45 mouse cellular contexts compared by ENCODE assay signal in genomic region chr4:137457292-137457691, GRCm38 (mm10). TPM values are rescaled to one million over a fixed set of nuclear protein-coding genes. Genes with fewer than 3 reads are reported as not detected.
A peak's percentile ranks its signal among the peaks of the same experiment; 100 is the strongest.
DNase-seq lines count a peak whose midpoint lies in the region; ATAC-seq and TF ChIP-seq lines count a peak whose summit lies in the region.
"Had no signal": no experiment of that assay in that cellular context is flagged by ENCODE, and none has a peak within 500 bp of the region (broad histone marks: within the 10 kb centered on the region; RNA-seq: fewer than 3 reads in every experiment).

No protein-coding gene starts in this region.

- no peaks in the 10 kb centered on the region for H3K9me3 ChIP-seq in liver, embryonic 13.5 days (replicated peaks)
- H3K9me3 ChIP-seq in kidney, embryonic 15.5 days (replicated peaks): no peaks in the 10 kb centered on the region
- H3K9me3 ChIP-seq: embryonic facial prominence, embryonic 13.5 days; forebrain, embryonic 10.5 days; forebrain, embryonic 15.5 days; heart, embryonic 10.5 days; heart, embryonic 15.5 days; midbrain, embryonic 10.5 days; neural tube, embryonic 13.5 days had no signal

- no peaks in the 10 kb centered on the region for H3K36me3 ChIP-seq in liver, embryonic 13.5 days
- no peaks in the 10 kb centered on the region for H3K36me3 ChIP-seq in kidney, embryonic 15.5 days
- H3K36me3 ChIP-seq: embryonic facial prominence, embryonic 13.5 days; forebrain, embryonic 10.5 days; forebrain, embryonic 15.5 days; heart, embryonic 10.5 days; heart, embryonic 15.5 days; limb, embryonic 12.5 days; midbrain, embryonic 10.5 days; neural tube, embryonic 13.5 days had no signal

- peak overlapping the region; percentile 68; the same call in 1 of the 2 replicates for H3K27ac ChIP-seq in gastrocnemius, adult 2 months
- no peak overlapping the region for H3K27ac ChIP-seq in liver, embryonic 13.5 days
- no peak overlapping the region for H3K27ac ChIP-seq in kidney, embryonic 15.5 days
- H3K27ac ChIP-seq: embryonic facial prominence, embryonic 13.5 days; forebrain, embryonic 10.5 days; forebrain, embryonic 15.5 days; heart, embryonic 15.5 days; limb, embryonic 12.5 days; macrophage; midbrain, embryonic 10.5 days; neural tube, embryonic 13.5 days had no signal

- H3K27me3 ChIP-seq in liver, embryonic 13.5 days: no peaks in the 10 kb centered on the region
- H3K27me3 ChIP-seq in kidney, embryonic 15.5 days: no peaks in the 10 kb centered on the region
- H3K27me3 ChIP-seq: CH12.LX; embryonic facial prominence, embryonic 13.5 days; forebrain, embryonic 15.5 days; heart, embryonic 15.5 days; limb, embryonic 12.5 days; neural tube, embryonic 13.5 days had no signal

- no peak for DNase-seq in gastrocnemius, adult 2 months
- no peak for DNase-seq in gastrocnemius, adult 8-10 months (ENCODE audit: low spot score in 2 of 2)
- DNase-seq in c-Kit-positive CD71-positive TER-119-positive erythroid progenitor cells, embryonic 14.5 days (ENCODE audit: low spot score): peak; percentile 47
- peak; percentile 44 for DNase-seq in liver, embryonic 13.5 days
- no peak for DNase-seq in kidney, postnatal 14 days
- DNase-seq in thymus, postnatal 0 days (ENCODE audit: low spot score): no peak
- DNase-seq: adrenal gland, adult 2 months; cerebellum, adult 11-12 months; cerebellum, adult 9-11 months; gastrocnemius, postnatal 14 days; kidney, adult 9 months; kidney, postnatal 25 days; lung, adult 18-20 months; lung, postnatal 10 days; right cerebral cortex, postnatal 14 days; thymus, postnatal 36 days had no signal

- no peak overlapping the region for H3K4me3 ChIP-seq in gastrocnemius, adult 2 months
- no peak overlapping the region for H3K4me3 ChIP-seq in liver, embryonic 13.5 days (replicated peaks)
- H3K4me3 ChIP-seq in kidney, embryonic 15.5 days (replicated peaks): no peak overlapping the region
- H3K4me3 ChIP-seq: embryonic facial prominence, embryonic 13.5 days; forebrain, embryonic 10.5 days; forebrain, embryonic 15.5 days; heart, embryonic 10.5 days; heart, embryonic 15.5 days; limb, embryonic 12.5 days; midbrain, embryonic 10.5 days; myocyte; neural tube, embryonic 13.5 days had no signal

- intact Hi-C loops in gastrocnemius, adult 2 months (cut with DNase I): no loop called here

- WGBS in liver, embryonic 13.5 days (ENCODE audit: insufficient replicate concordance): 10% methylated on average over 4 of the region's 4 CpGs
- WGBS in kidney, embryonic 15.5 days: 79% methylated on average over 4 of the region's 4 CpGs

- ATAC-seq in liver, embryonic 13.5 days (ENCODE audit: low read depth): peak; percentile 80
- peak; percentile 91 for ATAC-seq in megakaryocyte progenitor cell, adult 5-6 weeks (replicated peaks; ENCODE audit: poor library complexity)
- ATAC-seq in kidney, embryonic 15.5 days (replicated peaks; ENCODE audit: low FRiP score): no peak
- ATAC-seq: activated CD4-positive, CD25-positive, alpha-beta regulatory T cell, adult 4 months; forebrain, embryonic 15.5 days; hindbrain, embryonic 16.5 days had no signal

- peaks cover 33% of the 10 kb centered on the region for H3K4me1 ChIP-seq in liver, embryonic 13.5 days (replicated peaks)
- peaks cover 37% of the 10 kb centered on the region for H3K4me1 ChIP-seq in kidney, embryonic 15.5 days
- H3K4me1 ChIP-seq: forebrain, embryonic 15.5 days; limb, embryonic 12.5 days; neural tube, embryonic 13.5 days had no signal

- no peak overlapping the region; the same call in 1 of the 2 replicates for H3K4me2 ChIP-seq in liver, embryonic 13.5 days
- H3K4me2 ChIP-seq in kidney, embryonic 15.5 days: no peak overlapping the region
- H3K4me2 ChIP-seq: embryonic facial prominence, embryonic 13.5 days; forebrain, embryonic 15.5 days; heart, embryonic 15.5 days; limb, embryonic 12.5 days; neural tube, embryonic 13.5 days had no signal

- no peak overlapping the region for H3K9ac ChIP-seq in liver, embryonic 13.5 days
- H3K9ac ChIP-seq in kidney, embryonic 15.5 days: no peak overlapping the region
- H3K9ac ChIP-seq: embryonic facial prominence, embryonic 13.5 days; forebrain, embryonic 15.5 days; heart, embryonic 15.5 days; limb, embryonic 12.5 days; neural tube, embryonic 13.5 days had no signal

- no peak for TF ChIP-seq CTCF in gastrocnemius, adult 2 months (IDR thresholded peaks at IDR 0.05)

RNA-seq across cellular contexts. Expression of gene 1700013G24Rik, which starts 4.2 kb away (rescaled TPM):
- total RNA-seq in gastrocnemius, adult 2 months (2021): not detected
- total RNA-seq in gastrocnemius, adult 8-10 months (2022): not detected
- polyA plus RNA-seq in liver, embryonic 13.5 days (2015; fragmentation: Nextera tagmentation; extraction: Ambion mirVana): not detected in 2 replicates
- total RNA-seq in megakaryocyte progenitor cell, adult 5-6 weeks (2015): not detected in 2 replicates
- total RNA-seq in megakaryocyte progenitor cell, adult 5-6 weeks (2017): not detected in 2 replicates
- not detected in 2 replicates for polyA plus RNA-seq in thymus, postnatal 0 days (2015; fragmentation: Nextera tagmentation; extraction: Ambion mirVana)
- not detected in 2 replicates for polyA plus RNA-seq in kidney, embryonic 15.5 days (2015; fragmentation: Nextera tagmentation; extraction: Ambion mirVana)
- total RNA-seq: adrenal gland, adult 2 months; adrenal gland, postnatal 4 days; CH12.LX; ES-E14; gastrocnemius, postnatal 14 days; granulocyte monocyte progenitor cell, adult 5-6 weeks; heart, postnatal 25 days; layer of hippocampus, adult 18-20 months; layer of hippocampus, postnatal 10 days; left cerebral cortex, adult 18-20 months; left cerebral cortex, postnatal 14 days; midbrain, postnatal 0 days had no signal
- polyA plus RNA-seq: activated CD4-positive, CD25-positive, alpha-beta regulatory T cell, adult 4 months; adrenal gland, adult 2 months; embryonic facial prominence, embryonic 13.5 days; forebrain, embryonic 10.5 days; forebrain, embryonic 15.5 days; heart, embryonic 10.5 days; heart, embryonic 15.5 days; hindbrain, embryonic 11.5 days; hindbrain, embryonic 16.5 days; intestine, embryonic 14.5 days; limb, embryonic 12.5 days; macrophage; midbrain, embryonic 10.5 days; midbrain, postnatal 0 days; neural tube, embryonic 13.5 days; small intestine, adult 2 months; stomach, embryonic 14.5 days had no signal

RNA-seq across cellular contexts. Expression of gene Hspg2, which starts 11.3 kb away (rescaled TPM):
- total RNA-seq in gastrocnemius, adult 2 months (2021): 10 to 100 TPM; 55.2 to 77.5 TPM
- 10 to 100 TPM; 42.0 to 54.1 (median 50.0) TPM for total RNA-seq in gastrocnemius, adult 8-10 months (2022)
- 2.6 and 3.2 TPM in 2 replicates for polyA plus RNA-seq in liver, embryonic 13.5 days (2015; fragmentation: Nextera tagmentation; extraction: Ambion mirVana)
- 0.37 TPM in 1 of 2 replicates, not detected in the other for total RNA-seq in megakaryocyte progenitor cell, adult 5-6 weeks (2015)
- not detected in 2 replicates for total RNA-seq in megakaryocyte progenitor cell, adult 5-6 weeks (2017)
- 4.0 and 4.1 TPM in 2 replicates for polyA plus RNA-seq in thymus, postnatal 0 days (2015; fragmentation: Nextera tagmentation; extraction: Ambion mirVana)
- polyA plus RNA-seq in kidney, embryonic 15.5 days (2015; fragmentation: Nextera tagmentation; extraction: Ambion mirVana): 34.2 and 35.7 TPM in 2 replicates
- polyA plus RNA-seq: activated CD4-positive, CD25-positive, alpha-beta regulatory T cell, adult 4 months had no signal

RNA-seq across cellular contexts. Expression of gene Cela3b, which starts 27.0 kb away (rescaled TPM):
- total RNA-seq in gastrocnemius, adult 2 months (2021): not detected
- total RNA-seq in gastrocnemius, adult 8-10 months (2022): not detected
- 0.17 TPM in 1 of 2 replicates, not detected in the other for polyA plus RNA-seq in liver, embryonic 13.5 days (2015; fragmentation: Nextera tagmentation; extraction: Ambion mirVana)
- total RNA-seq in megakaryocyte progenitor cell, adult 5-6 weeks (2015): not detected in 2 replicates
- not detected in 2 replicates for total RNA-seq in megakaryocyte progenitor cell, adult 5-6 weeks (2017)
- 0.40 TPM in 1 of 2 replicates, not detected in the other for polyA plus RNA-seq in thymus, postnatal 0 days (2015; fragmentation: Nextera tagmentation; extraction: Ambion mirVana)
- not detected in 2 replicates for polyA plus RNA-seq in kidney, embryonic 15.5 days (2015; fragmentation: Nextera tagmentation; extraction: Ambion mirVana)
- total RNA-seq: adrenal gland, adult 2 months; CH12.LX; ES-E14; gastrocnemius, postnatal 14 days; granulocyte monocyte progenitor cell, adult 5-6 weeks; heart, postnatal 25 days; layer of hippocampus, adult 18-20 months; layer of hippocampus, postnatal 10 days; left cerebral cortex, adult 18-20 months; left cerebral cortex, postnatal 14 days; midbrain, postnatal 0 days had no signal
- polyA plus RNA-seq: activated CD4-positive, CD25-positive, alpha-beta regulatory T cell, adult 4 months; C2C12; embryonic facial prominence, embryonic 13.5 days; forebrain, embryonic 10.5 days; forebrain, embryonic 15.5 days; heart, embryonic 10.5 days; heart, embryonic 15.5 days; hindbrain, embryonic 11.5 days; hindbrain, embryonic 16.5 days; limb, embryonic 12.5 days; macrophage; midbrain, embryonic 10.5 days; midbrain, postnatal 0 days; neural tube, embryonic 13.5 days; stomach, embryonic 14.5 days had no signal

RNA-seq across cellular contexts. Expression of gene Cela3a, which starts 47.7 kb away (rescaled TPM):
- not detected for total RNA-seq in gastrocnemius, adult 2 months (2021)
- total RNA-seq in gastrocnemius, adult 8-10 months (2022): not detected
- not detected in 2 replicates for polyA plus RNA-seq in liver, embryonic 13.5 days (2015; fragmentation: Nextera tagmentation; extraction: Ambion mirVana)
- not detected in 2 replicates for total RNA-seq in megakaryocyte progenitor cell, adult 5-6 weeks (2015)
- total RNA-seq in megakaryocyte progenitor cell, adult 5-6 weeks (2017): not detected in 2 replicates
- polyA plus RNA-seq in thymus, postnatal 0 days (2015; fragmentation: Nextera tagmentation; extraction: Ambion mirVana): not detected in 2 replicates
- polyA plus RNA-seq in kidney, embryonic 15.5 days (2015; fragmentation: Nextera tagmentation; extraction: Ambion mirVana): not detected in 2 replicates
- total RNA-seq: adrenal gland, adult 2 months; CH12.LX; ES-E14; gastrocnemius, postnatal 14 days; granulocyte monocyte progenitor cell, adult 5-6 weeks; heart, postnatal 25 days; layer of hippocampus, adult 18-20 months; layer of hippocampus, postnatal 10 days; left cerebral cortex, adult 18-20 months; left cerebral cortex, postnatal 14 days; midbrain, postnatal 0 days had no signal
- polyA plus RNA-seq: activated CD4-positive, CD25-positive, alpha-beta regulatory T cell, adult 4 months; adrenal gland, adult 2 months; C2C12; embryonic facial prominence, embryonic 13.5 days; forebrain, embryonic 10.5 days; forebrain, embryonic 15.5 days; heart, embryonic 10.5 days; heart, embryonic 15.5 days; hindbrain, embryonic 11.5 days; hindbrain, embryonic 16.5 days; intestine, embryonic 14.5 days; limb, embryonic 12.5 days; macrophage; midbrain, embryonic 10.5 days; midbrain, postnatal 0 days; neural tube, embryonic 13.5 days; small intestine, adult 2 months; stomach, embryonic 14.5 days had no signal

Comparison
In these comparisons a context has a peak if more than half of its experiments do, and no peak if none do; other contexts are left out.
1. DNase-seq: peak in c-Kit-positive CD71-positive TER-119-positive erythroid progenitor cells, embryonic 14.5 days (single experiment) and liver, embryonic 13.5 days (single experiment); none in gastrocnemius, adult 2 months (single experiment), gastrocnemius, adult 8-10 months (0 of 2), kidney, postnatal 14 days (single experiment) and thymus, postnatal 0 days (single experiment).
2. RNA of gene Hspg2, which starts 11.3 kb away (total RNA-seq): 55.2 to 77.5 TPM in gastrocnemius, adult 2 months and 42.0 to 54.1 TPM in gastrocnemius, adult 8-10 months; 0.37 TPM in megakaryocyte progenitor cell, adult 5-6 weeks; every median in the first group is over 10 times any median in the second.